Mouse (Mus musculus) lung, adult 2 months (tissue): ENCODE data around the gene Klhdc4.

Experiments
- CTCF ChIP-seq: fragments of 200-500 bp; IDR thresholded peaks from 2 replicates; pipeline ENCODE4 v1.5.1; 2011; ENCODE audit warnings: mild to moderate bottlenecking, low read length, control low read depth; ENCODE audit not compliant: insufficient read depth
- POLR2A ChIP-seq: fragments of 200-500 bp; IDR thresholded peaks from 2 replicates; pipeline ENCODE4 v1.6.1; 2011; ENCODE audit warnings: low read depth, mild to moderate bottlenecking, control low read depth, low read length, borderline replicate concordance; ENCODE audit errors: extremely low read depth

DNA sequence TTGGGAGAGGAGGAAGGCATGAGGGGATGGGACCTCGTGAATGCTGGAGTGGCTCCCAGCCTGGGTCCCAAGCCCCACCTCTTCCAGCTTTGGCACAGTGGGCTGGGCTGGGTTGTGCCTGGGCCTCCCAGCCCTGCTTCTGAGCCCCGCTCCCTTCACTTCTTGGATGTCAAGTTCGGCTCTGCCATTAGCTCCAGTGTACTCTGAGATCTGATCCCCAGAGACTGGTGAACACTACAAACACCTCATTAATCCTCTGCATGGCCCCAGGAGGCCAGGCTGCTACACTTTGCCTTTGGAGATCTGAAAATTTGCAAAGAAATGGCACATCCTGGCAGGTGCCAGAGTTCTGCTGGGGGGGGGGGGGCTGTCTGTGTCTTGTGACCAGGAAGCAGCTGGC, 60.3 kb downstream of the Klhdc4 start:
- TF ChIP-seq POLR2A = no peak
- TF ChIP-seq CTCF = no peak
